Mouse (Mus musculus) CH12.LX (cell line): ENCODE data around the gene Stx1a.

ENCODE experiments used
- CTCF ChIP-seq, 2 experiments: IDR thresholded peaks in 1 of 2; conservative IDR thresholded peaks in 1 of 2; 2 replicates each; pipeline ENCODE4 v1.5.1; 2011 to 2012; ENCODE audit warnings: low read depth in 2 of 2, low read length in 2 of 2, improper control_type of control experiment in 1 of 2, inconsistent platforms in 1 of 2, mild to moderate bottlenecking in 1 of 2, moderate library complexity in 1 of 2
- E2F4 ChIP-seq: IDR thresholded peaks from 2 replicates; pipeline ENCODE4 v1.6.1; 2011; ENCODE audit warnings: low read depth, low read length, improper control_type of control experiment; ENCODE audit not compliant: insufficient replicate concordance
- EP300 ChIP-seq: IDR thresholded peaks from 2 replicates; pipeline ENCODE4 v1.6.1; 2011; ENCODE audit warnings: low read length, improper control_type of control experiment
- MAX ChIP-seq: IDR thresholded peaks from 2 replicates; pipeline ENCODE4 v1.6.1; 2011; ENCODE audit warnings: low read length, improper control_type of control experiment
- MYC ChIP-seq: IDR thresholded peaks from 2 replicates; pipeline ENCODE4 v1.6.1; 2011; ENCODE audit warnings: low read depth, mild to moderate bottlenecking, improper control_type of control experiment, low read length

GRCm38 (mm10) chr5:135044575-135044974 is 21.3 kb downstream of the Stx1a start:
- TF ChIP-seq CTCF (conservative IDR thresholded peaks at IDR 0.05 in 1 of 2, IDR thresholded peaks at IDR 0.05 in 1 of 2; ENCODE audit: low read depth in 2 of 2, low read length in 2 of 2) (no peak), EP300 (no peak), E2F4 (no peak), MAX (no peak), MYC (no peak)
